Mouse (Mus musculus) ES-Bruce4 (cell line): ENCODE measurements around the gene Ube2h.

ENCODE experiments used
- CTCF ChIP-seq: IDR thresholded peaks from one replicate; pipeline ENCODE4 v1.8.1; 2011; ENCODE audit warnings: low read depth, low read length
- EP300 ChIP-seq: IDR thresholded peaks from 2 replicates; pipeline ENCODE4 v1.6.1; 2011; ENCODE audit warnings: low read depth, low read length; ENCODE audit not compliant: insufficient read depth
- POLR2A ChIP-seq: IDR thresholded peaks from one replicate; pipeline ENCODE4 v1.8.1; 2011; ENCODE audit warnings: low read length; ENCODE audit not compliant: insufficient read depth

GRCm38 (mm10) chr6:30171967-30172366, 132.4 kb downstream of the Ube2h start:
- no peak for TF ChIP-seq CTCF
- TF ChIP-seq POLR2A, result no peak
- no peak for TF ChIP-seq EP300
